Mouse (Mus musculus) gonadal fat pad, adult 2 months (tissue): ENCODE results near the gene Cttnbp2nl. TPM values are rescaled to one million over a fixed set of nuclear protein-coding genes. Genes with fewer than 3 reads are reported as not detected.

Experiments
- DNase-seq: peaks from one replicate; pipeline ENCODE4 v3.0.0-alpha.2; 2012; ENCODE audit warnings: low read depth
- polyA plus RNA-seq: library from polyadenylated mRNA; depleted of rRNA; stranded (reverse); fragments of >200 nt; gene quantifications from 2 replicates; pipeline ENCODE4 v1.2.3, GENCODE M21; 2012

Cttnbp2nl gene
- polyA plus RNA-seq, 1 experiment, result 3.9 TPM

DNA sequence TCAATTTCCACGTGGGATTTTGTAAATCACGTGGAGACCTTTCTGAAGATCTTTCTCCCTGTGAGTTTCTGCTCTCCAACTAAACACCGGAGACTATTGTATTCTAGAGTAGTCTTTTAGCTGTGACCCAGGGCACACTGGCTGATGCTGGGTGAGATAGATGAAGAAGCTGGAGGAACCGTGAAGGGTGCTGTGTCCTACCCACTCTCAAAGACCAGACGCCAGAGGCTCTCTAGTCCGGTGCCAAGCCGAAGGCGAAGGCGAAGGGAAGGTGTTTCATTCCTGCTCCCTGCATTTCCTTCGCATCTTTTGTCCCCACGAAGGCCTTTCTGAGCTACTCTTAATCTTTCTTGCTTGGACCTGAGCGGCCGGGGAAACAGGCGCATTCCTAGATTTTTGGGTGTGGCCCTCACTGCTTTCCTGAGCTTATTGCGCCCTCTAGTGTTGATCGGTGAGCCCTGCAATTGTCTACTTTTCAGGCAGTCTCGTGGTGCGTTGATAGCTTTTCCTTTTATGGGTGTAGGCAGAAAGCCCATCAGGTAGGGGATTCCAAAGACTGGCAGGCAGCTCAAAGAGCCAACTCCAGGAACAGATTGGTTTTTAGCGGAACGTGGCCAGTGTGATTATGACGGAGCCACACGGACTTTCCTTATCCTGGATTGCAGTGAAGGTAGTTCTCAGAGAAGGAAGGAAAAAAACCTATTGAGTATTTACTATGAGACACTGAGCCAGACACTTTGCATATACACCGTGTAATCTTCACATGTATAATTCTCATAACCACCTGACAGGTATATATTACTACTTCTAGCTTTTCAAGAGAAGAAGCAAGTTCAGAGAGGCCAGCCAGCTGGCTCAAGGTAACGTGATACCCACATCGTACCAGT, 5.9 kb upstream of the Cttnbp2nl start:
- no peak for DNase-seq

DNA sequence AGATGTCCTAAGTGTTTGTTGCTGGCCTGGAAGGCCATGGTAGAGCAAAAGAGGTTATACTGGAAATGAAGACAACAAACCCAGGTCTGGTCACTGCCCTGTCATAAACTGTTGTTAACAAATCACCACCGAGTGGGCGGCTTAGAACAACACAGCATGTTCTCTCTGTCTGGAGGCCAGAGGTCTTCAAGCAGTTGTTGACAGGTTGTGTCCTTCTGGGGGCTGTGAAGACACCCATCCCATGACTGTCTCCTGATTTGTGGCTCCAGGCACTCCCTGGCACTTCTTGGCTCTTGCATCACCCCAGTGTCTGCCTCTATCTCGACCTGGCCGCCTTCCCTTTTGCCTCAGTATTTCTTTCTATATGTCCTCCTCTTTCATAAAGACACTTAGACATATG, 2.7 kb upstream of the Cttnbp2nl start:
- no peak for DNase-seq

DNA sequence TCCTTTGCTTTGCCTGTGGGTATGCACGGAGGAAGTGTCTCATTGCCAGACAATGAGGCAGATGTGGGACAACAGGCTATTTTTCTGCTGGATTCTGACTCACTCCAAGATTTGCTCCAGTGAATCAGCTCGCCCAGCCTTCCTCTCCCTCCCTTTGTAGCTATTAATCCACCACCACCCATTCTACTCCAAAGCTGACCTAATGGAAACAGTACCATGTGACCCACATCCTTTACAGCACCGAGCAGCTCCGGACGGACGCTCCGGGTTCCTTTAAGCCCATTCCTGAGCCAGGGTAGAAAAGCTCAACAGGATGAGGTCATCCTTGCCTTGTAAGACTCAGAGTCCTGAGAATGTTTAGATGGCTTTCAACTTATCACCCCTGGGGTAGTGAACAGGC, 2.0 kb upstream of the Cttnbp2nl start:
- DNase-seq, result no peak

DNA sequence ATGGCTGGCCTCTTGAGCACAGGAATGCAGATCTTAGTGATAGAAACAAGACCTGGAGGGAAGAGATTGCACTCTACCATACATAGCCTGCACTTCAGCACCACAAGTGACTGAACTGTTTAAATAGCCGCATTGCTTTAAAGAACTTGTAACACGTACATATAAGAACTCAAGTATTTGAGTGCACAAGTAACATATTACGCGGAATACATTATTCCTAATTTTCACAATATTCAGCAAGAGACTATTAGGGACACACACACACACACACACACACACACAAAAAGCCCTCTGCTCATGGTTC, 704 bp upstream of the Cttnbp2nl start:
- no peak for DNase-seq

DNA sequence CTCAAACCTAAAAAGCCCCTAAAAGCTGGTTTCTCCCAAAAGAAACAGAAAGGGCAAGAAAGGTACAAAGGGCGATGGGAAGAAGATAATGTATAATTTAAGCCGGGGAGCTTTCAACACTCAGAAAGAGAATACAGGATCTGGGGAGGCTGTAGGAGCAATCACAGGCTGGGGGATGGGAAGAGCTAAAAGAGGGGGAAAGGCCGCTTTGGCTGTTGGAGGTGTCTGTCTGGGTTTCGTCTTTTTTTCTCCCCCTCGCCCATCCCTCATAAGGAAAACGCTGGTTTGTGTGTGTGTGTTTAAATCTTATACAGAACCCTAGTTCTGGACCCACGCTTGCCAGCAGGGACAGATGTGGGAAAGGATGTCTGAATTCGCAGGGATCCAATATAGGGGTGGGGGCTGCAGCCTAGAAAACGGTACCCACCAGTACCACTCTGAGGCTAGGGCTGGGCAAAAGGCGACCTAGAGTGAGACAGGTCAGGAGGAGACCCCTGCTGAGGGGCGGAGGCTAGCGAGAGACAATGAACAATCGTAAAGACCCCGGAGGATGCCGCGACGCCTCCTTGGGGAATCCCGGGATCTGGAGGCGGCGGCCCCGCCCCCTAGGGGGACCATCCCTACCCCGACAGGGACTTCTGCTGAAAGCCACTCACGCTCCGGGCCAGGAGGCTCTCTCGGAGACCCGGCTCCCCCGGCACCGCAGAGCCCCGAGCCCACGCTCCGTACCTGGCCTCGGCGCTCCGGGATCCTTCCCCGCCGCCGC, 592 bp downstream of the Cttnbp2nl start:
- no peak for DNase-seq

DNA sequence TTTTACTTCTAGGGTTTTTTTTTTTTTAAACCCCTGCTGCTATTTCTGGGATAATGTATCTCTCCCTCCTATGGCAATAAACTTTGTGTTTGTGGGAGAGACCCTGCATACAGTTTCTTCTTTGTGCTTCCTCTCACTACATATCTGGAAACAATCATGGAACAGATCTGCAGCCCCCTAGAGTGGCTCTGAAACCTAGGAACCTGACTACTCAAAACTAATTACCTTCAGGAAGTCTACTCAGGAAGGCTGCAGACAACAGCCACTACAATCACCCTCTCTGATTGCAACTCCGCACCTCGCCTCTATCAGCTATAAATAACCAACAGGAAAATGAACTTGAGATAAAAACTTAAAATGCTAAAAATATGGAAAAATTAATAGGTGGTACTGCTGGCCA, 1.8 kb downstream of the Cttnbp2nl start:
- DNase-seq, result no peak

DNA sequence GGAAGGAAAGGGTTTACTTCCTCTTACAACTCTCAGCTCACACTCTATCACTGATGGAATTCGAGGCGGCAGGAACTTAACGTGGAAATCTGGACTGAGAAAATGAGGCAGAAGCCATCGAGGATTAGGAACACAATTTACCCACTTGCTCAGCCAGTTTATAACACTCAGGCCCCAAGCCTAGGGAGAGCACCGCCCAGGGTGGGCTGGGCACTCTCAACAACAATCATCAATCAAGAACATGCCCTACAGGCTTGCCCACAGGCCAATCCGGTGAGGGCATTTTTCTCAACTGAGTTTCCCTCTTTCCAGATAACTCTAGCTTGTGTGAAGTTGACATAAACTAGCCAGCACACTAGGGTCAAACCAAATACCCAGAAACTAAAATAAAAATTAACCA, 3.1 kb downstream of the Cttnbp2nl start:
- DNase-seq, result no peak

DNA sequence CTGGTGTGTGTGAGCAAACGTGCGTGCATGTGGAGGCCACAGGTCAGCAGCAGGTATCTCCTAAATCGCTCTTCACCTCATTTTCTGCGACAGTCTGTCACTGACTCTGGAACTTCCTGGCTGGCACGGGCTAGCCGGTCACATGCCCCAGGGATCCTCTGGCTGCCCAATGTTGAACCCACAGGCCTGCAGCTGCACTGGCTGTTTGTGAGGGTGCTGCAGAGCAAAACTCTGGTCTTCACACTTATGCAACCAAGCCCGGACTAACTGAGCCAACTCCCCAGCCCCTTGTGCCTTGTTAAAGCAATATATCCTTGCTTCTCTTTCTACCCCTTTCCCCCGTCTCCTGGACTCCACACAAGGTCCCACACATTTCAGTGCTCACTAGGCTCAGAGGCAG, 5.3 kb downstream of the Cttnbp2nl start:
- DNase-seq, result no peak

DNA sequence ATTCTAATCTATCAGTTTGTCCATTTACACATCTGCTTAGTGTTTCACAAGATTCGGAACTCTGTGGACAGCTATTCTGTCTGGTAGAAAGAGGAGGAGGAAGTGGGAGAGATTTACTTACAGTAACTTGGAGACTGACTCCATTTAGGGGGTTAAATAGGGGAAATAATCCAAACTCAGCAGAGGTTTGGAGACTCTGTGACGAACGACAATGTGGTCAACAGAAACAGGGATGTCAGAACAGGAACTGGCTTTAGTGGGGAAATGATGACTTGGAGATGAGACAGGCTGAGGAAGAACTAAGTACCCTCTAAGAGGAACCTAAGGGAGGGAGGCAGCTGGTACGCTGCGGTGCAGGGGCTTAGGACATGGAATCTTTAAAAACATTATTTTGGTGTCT, 6.1 kb downstream of the Cttnbp2nl start:
- DNase-seq, result no peak

DNA sequence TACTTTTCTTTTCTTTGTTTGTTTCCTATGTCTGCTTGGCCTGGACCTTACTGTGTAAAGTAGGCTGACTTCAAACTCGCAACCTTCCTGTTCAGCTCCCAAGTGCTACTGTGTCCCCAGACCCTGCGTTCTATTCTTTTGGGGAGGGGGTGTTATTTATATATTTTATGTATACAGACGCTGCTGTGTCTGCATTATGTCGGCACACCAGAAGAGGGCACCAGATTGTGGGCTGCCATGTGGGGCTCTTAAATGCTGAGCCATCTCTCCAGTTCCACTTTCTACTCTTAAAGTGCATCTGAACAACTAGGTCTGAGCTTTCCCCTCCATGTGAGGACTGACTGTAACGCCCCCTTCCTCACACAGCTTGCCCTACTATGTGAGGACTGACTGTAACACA, 9.2 kb downstream of the Cttnbp2nl start:
- DNase-seq, result no peak

DNA sequence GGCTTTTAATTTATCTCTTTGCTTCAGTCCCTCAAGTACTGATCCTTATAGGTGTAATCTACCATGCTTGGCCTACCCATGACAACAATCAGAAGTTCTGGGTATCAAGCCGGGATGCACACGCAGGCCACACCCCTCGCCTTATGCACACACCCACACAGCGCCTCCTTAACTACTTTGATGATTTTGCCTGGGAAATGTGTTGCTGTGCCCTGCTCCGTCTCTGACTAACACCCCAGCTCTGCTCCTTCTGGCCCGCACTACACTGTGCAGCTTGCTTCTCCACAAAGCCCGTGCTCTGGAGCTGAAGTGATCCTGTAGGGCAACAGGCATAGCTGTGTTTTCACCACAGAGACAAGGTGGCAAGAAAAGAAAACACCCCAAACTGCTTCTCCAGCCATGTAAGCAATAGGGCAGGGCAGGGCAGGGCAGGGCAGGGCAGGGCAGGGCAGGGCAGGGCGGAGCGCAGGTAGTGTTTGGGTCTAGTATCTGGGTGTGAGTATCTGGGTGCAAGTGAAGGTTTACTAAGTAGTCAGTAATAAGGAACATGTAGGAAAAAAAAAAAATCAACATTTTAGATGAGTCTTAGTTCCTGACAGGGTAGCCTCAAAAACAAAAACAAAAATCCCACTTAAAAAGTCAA, 11.8 kb downstream of the Cttnbp2nl start:
- DNase-seq, result no peak

DNA sequence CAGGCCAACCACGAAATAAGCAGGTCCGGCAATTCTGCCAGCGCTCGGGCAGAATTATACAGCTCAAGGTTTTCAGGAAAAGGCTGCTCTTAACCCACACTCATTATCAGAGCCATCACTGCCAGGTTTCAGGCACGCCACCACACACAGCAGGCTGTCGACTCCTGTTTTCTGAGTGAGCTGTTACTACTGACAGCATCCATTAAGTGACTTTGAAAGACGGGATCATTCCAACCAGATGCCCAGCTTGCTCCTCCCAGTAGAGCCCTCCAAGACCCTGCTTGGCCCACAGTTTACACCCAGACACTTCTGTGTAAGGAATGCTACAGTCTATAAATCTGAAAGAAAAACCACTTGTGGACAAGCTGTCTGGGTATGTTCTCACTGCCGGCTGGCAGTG, 12.9 kb downstream of the Cttnbp2nl start:
- no peak for DNase-seq

DNA sequence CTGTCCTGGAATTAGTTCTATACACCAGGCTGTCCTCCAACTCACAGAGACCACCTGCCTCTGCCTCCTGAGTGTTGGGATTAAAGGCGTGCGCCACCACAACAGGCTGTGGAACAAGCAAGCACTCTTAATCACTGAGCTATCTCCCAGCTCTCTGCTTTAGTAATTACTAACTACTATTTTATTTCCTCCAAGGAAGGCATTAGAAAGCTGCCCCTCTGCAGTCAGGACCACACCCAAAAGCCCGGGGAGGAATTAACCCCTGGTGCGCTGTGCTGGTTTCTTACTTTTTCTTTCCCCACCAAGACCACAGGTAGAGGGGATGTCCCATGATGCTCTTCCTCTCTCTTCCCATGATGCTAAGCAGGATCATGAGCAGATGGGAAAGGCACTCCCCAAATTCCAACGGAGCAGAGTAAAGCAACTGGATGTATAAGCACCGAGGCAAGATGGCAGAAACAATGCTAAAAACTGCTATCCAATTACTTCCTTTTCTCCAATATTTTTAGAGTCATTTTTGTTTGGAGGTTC, 15.6 kb downstream of the Cttnbp2nl start:
- no peak for DNase-seq

DNA sequence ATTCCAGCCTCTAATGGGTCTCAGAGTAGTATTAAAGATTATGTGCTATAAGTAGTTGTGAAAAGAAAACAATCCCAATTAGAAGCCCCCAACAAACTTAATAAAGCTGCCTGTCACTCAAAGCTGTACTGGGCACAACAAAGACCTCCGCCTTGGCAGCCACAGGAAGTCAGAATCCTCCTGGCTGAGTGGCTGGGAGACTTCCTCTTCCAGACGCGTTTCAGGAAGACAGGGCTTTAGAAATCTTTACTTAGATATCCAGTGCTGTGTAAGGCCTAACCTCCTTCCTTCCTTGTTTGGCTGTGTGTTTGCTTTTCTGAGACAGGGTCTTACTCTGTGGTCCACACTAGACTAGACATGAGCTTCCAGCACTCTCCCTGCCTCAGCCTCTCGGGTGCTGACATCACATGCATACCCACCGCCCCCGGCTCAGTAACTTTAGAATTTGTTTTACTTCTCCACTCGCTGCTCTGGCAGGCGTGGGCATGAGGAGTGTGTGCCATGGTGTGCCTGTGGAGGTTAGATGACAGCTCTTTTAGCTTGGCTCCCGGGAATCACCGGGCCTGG, 16.6 kb downstream of the Cttnbp2nl start:
- no peak for DNase-seq

DNA sequence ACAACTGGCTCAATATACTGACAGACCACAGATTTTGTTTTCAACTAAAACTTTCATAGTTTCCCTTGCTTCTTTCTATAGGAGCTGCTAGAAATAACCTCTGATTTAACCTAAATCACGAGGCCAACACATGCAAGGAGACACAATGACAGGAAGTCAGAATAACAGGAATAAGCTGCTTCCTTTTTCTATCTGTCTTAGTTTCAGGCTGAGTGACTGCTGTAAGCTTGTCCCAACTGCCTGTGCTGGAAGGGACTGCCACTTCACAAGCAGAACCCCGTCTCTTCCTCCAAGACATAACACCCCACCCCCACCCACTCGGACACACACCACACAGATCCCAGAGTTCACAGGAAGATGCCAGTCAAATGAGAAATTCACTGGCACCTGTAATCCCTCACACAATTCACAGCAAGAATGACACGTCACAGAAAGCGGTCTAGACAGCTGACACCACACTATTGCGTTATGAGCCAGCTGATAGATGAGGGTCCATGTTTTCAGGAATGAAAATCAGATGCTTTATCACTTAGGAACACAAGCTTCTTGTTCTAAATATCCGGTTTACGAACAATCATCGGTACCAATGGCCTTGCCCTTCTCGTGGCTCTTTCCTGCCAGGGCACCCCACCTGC, 29.5 kb downstream of the Cttnbp2nl start:
- no peak for DNase-seq

DNA sequence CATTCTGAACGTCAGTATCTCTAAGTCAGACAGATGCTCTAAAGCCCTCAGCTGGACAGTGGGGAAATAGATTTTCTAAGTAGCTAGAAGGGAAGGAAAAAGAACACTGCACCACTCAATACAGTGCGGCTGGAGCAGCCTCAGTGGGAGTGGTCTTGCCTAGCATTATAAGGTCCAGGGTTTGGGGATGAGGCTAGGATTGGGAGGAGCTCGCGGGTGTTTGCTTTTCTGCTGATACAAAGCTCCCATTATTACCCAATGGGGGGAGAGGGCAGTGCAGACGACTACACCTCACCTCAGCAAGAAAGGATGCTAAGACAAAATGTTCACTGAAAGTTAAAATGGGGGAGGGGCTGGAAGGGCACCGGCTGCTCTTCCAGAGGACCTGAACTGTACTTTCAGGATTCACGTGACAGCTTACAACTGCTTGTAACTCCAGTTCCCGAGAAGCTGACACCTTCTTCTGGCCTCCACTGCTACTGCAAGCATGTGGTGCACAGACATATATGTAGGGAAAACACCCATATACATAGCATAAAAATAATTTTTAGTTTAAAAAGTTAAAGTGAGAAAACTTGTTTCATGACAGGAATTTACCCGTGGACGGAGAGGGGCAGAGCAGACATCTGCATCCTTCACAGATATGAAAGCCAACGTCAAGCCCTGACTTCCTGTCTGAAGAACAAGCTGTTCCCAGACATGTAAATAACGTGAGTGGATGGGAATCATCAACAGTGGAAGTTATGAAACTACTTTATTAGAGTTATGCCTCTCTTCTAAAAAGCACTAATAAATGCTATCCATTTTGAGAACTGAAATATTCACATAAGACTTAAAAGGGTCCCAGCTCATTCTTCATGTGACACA, 32.9 kb downstream of the Cttnbp2nl start:
- DNase-seq, result no peak

DNA sequence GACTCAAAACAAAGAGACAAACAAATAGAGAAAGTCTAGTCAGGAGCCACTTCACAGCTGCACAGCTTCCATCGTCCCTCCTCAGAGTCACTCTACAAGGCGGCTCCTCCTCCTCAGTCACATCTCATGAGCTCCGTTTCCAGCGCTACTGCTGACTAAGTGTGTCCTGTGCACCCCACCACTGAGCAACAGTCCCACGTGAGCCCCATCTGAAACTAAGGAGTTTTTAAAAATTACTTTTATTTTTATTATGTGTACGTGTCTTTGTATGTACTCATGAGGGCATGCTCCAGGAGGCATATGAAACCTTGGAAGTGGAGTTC, 34.2 kb downstream of the Cttnbp2nl start:
- no peak for DNase-seq

DNA sequence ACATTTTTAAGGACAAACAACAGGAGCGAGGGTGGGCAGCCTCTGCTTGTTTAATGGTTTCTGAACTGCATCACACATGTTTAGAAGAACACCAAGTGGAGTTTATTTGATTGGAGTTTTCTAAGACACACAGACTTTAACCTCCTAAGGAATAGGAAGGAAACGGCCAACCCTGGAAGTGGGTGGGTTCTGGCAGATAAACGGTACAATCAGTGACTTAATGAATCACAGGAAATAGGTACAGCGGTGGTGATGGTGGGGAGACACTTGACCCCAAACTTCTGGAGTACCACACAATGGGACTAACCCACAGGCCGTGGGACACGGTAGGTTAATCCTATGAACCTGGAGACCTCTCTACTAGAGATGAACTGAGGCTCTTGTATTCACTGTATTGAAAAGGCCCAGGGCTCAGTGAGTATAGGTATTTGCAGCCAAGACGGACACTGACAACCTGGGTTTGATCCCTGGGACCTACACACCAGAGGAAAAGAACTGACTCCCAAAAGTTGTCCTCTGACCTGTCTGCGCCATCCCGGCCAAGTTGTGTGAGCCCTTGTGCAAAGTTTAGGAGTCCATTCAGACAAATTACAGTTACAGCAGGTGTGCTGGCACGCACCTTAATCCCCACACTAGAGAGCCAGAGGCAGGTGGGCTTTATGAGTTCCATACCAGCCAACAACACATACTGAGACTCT, 34.7 kb downstream of the Cttnbp2nl start:
- DNase-seq, result no peak

DNA sequence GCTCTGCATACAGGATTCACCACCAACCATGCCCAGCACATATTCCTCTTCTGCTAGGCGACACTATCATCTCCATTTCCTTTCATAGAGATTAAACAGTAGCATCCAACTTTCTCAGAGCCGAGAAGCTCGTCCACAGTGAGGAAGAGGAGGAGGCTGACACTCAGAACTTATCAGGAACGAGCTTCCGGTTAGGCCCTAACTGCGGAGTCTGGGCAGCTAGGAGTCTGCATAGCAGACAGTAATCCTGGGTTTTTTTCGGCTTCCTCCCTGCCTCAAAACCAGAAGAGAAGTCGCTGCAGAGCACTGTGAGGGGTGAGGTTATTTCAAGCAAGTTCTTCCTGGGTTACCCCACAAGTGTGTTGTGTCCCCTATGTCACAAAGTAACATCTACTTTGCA, 35.6 kb downstream of the Cttnbp2nl start:
- DNase-seq, result no peak

DNA sequence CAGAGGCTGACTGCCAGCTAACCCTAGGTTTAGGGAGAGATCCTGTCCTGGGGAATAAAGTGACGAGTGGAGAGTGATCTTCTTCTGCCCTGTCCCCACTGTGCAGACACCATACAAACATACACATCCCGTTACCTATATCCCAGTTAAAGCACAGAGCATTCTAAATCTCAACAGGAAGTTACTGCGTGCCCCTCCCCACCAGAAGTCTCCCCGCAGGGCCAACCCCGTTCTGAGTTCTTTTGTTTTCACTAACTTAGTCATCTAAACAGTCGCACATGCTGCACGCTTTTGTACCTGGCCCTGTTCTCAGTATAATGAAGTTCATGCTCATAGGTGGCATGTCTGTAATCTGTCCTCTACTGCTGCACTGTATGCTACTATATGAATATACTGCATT, 36.7 kb downstream of the Cttnbp2nl start:
- no peak for DNase-seq
